Mouse (Mus musculus) left cerebral cortex, adult 8-10 months (tissue): ENCODE measurements at regions not wholly inside any gene's neighbourhood (a gene's known extent, or its start where the extent isn't known, plus 50 kb on each side); places are given as distances from the start of the nearest gene placed in this dataset.

Experiments used
- DNase-seq, 2 experiments: peaks; one replicate each; pipeline ENCODE4 v3.0.0; 2022; ENCODE audit warnings: low spot score in 2 of 2
- microRNA-seq, 2 experiments: library from miRNA; unstranded; fragments of <30 nt; microRNA quantifications; one replicate each; pipeline ENCODE4 v1.2.0; 2022

DNA sequence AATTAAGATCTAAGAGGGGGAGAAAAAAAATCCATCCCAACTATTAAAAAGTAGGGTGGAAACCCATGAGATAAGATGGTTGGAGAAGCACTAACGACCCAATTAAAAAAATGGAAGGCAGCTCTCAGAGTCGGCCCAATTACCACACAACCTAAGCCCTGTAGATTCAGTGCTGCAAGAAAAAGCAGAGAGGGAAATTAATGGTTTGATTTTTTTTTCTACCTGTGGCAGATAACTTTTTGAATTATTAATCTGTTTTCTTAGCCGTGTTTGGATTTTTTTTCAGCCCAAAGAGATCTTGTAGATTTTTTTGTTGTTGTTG lies 354.9 kb downstream of the Xylt1 start:
- no peak for DNase-seq

DNA sequence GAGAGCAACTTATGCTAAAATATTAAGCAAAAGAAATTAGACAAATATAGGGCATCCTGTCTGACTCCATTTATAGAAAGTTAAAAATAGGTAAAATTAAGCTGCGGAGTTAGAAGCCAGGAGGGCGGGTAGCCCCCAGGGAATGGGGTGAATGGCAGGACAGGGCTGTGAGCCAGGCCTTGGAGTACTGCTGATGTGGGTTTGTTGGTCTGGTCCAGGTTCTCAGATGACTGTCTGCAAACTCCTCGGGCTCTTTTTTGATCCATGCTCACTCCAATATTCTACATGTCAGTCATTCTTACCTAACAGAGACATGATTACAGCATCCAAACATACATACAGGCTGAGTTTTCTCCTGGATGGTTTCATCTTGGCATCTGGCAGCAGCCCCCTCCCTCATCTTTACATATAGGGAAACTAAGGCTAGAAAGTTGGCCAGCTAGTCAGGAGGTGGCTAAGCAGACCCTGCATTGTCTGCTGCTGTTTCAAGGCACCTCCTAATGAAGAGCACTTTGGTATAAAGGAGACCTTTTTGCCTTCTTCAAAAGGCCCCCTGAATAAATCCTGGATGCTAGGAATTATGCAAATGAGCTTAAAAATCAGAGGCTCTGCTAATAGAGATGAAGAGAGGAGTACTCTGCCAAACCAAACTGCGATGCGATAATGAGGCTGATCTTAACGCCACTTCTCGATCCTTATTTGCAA lies 354.4 kb downstream of the Xylt1 start:
- no peak for DNase-seq

DNA sequence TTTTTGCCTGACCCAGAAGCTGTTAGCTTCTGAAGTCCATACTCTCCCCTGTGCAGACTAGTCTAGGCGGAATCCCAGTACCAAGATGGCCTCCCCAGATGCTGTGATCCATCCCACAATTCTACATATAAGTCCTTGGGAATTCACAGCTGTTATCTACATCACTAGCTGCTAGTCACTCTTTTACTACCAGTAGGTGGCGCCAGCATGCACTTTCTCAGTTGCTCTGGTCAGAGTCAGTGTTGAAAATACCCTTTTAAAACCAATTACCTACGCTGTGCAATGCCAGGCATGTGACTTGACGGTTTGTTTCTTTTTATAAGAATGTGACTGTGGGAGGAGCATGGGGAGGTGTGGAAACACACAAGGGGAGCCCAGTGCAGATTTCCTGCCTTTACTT lies 348.3 kb downstream of the Xylt1 start:
- no peak for DNase-seq

Small RNAs in the stretch of these regions (microRNA-seq; reads per million reads assigned to microRNA genes)
- 0 reads per million in 2 experiments for gene Gm24063
